Mouse (Mus musculus) inflammation-experienced regulatory T-cells (primary cell): ENCODE results near the gene Vmn2r6. TPM values are rescaled to one million over a fixed set of nuclear protein-coding genes. Genes with fewer than 3 reads are reported as not detected.

ENCODE experiments used
- polyA plus RNA-seq, 2 experiments: library from polyadenylated mRNA; unstranded; fragments of 100-300 nt; shearing (Covaris generic); gene quantifications; one replicate each; pipeline ENCODE4 v1.2.1; 2017

The Vmn2r6 gene
- under 1 TPM; 0.07 to 0.10 TPM for polyA plus RNA-seq

GRCm38 (mm10) chr3:64565730-64566129 lies at the start of gene Vmn2r6:
Vmn2r6 (minus strand) TSS chr3:64565830.

DNA sequence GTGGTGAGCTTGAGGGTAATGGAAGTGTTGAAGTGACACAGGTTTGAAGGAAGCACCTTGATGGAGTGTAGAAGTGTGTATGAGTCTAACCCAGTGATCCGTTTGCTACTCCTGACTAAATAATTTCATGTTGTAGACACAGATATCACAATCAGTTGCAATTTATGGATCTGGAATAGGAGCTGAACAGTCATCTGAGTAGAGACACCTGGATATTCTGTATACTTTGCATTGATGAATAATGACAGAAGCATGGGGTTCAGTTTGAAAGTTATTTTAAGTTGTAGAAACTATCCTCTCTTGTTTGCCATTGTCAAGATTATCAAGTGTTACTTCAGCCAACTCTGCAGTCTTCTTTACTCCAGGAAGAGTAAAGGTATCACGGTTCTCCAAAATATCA lies 55.9 kb downstream of the Vmn2r6 start, which contains the start of gene Vmn2r5:
Gene Vmn2r5 (minus strand): TSS at position 101 of the 400 bp plus-strand sequence.

Other genes with a start within 250 kb of the Vmn2r6 start
- gene Vmn2r4, start 150.5 kb downstream of the Vmn2r6 start, polyA plus RNA-seq, result under 1 TPM; 0.04 to 0.39 TPM
- under 1 TPM in 1 of 2 experiments, not detected in 1; 0.04 TPM for gene Vmn2r5, start 56.0 kb downstream of the Vmn2r6 start, polyA plus RNA-seq